ENCODE assay signal across 14 mouse cellular contexts in the genomic region with DNA sequence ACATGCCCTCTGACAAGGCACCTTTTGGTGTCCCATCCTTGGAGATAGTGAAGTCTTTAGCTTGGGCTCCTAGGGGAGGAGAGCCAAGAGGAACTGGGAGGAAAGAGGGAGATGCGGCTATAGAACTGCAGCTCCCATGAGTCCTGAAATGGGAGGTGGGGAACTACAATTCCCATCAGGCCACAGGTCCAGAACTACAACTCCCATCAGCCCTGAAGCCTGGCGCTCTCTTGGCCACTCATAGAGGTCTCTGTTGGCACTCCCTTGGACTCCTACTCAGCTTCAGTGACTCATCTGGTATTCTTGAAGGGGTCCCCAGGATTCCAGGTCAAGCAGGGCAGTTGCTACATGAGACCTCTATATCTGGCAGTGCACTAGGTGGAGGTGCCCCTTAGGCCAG. TPM values are rescaled to one million over a fixed set of nuclear protein-coding genes. Genes with fewer than 3 reads are reported as not detected.
DNase-seq lines count a peak whose midpoint lies in the region; ATAC-seq and TF ChIP-seq lines count a peak whose summit lies in the region.
"Had no signal": no experiment of that assay in that cellular context is flagged by ENCODE, and none has a peak within 500 bp of the region (broad histone marks: within the 10 kb centered on the region; RNA-seq: fewer than 3 reads in every experiment).

No protein-coding gene starts in this region.

- no peak for TF ChIP-seq CTCF in hindbrain, postnatal 0 days (IDR thresholded peaks at IDR 0.05; ENCODE audit: low read depth)

- no peak overlapping the region for H3K4me2 ChIP-seq in forebrain, embryonic 11.5 days (ENCODE audit: low read depth, low read length, severe bottlenecking)
- no peak overlapping the region for H3K4me2 ChIP-seq in hindbrain, postnatal 0 days (ENCODE audit: low read depth, low read length)
- H3K4me2 ChIP-seq: heart, embryonic 11.5 days had no signal

- H3K27ac ChIP-seq in forebrain, embryonic 11.5 days (ENCODE audit: low read depth, low read length), result no peak overlapping the region
- peak overlapping the region; percentile 75 for H3K27ac ChIP-seq in hindbrain, postnatal 0 days
- no peak overlapping the region for H3K27ac ChIP-seq in heart, embryonic 10.5 days
- H3K27ac ChIP-seq: liver, embryonic 14.5 days had no signal

- H3K36me3 ChIP-seq in forebrain, embryonic 11.5 days (ENCODE audit: control insufficient read depth, insufficient read depth, low read length), result no peaks in the 10 kb centered on the region
- H3K36me3 ChIP-seq in hindbrain, postnatal 0 days (ENCODE audit: insufficient read depth, low read length), result peaks cover 60% of the 10 kb centered on the region
- no peaks in the 10 kb centered on the region for H3K36me3 ChIP-seq in heart, embryonic 10.5 days
- H3K36me3 ChIP-seq: G1E had no signal

- DNase-seq in right cerebral cortex, adult 18-20 months, result peak; percentile 59
- no peak for DNase-seq in right cerebral cortex, postnatal 10 days (ENCODE audit: low spot score in 2 of 2)
- no peak for DNase-seq in forebrain, embryonic 11.5 days (ENCODE audit: low spot score)
- DNase-seq in hindbrain, postnatal 0 days (ENCODE audit: low spot score), result peak; percentile 65
- peak; percentile 56 for DNase-seq in retina, postnatal 1 day
- DNase-seq in heart, embryonic 10.5 days (ENCODE audit: low spot score), result no peak
- no peak for DNase-seq in adrenal gland, adult 18-20 months (ENCODE audit: low spot score in 2 of 2)
- no peak for DNase-seq in heart, postnatal 25 days (ENCODE audit: low spot score)
- DNase-seq: thymus, adult 2 months had no signal

- no peak overlapping the region for H3K9ac ChIP-seq in forebrain, embryonic 11.5 days (ENCODE audit: low read length)
- no peak overlapping the region for H3K9ac ChIP-seq in hindbrain, postnatal 0 days (replicated peaks; ENCODE audit: low read length)
- H3K9ac ChIP-seq: liver, embryonic 14.5 days had no signal

- WGBS in forebrain, embryonic 11.5 days, result 73% methylated on average over 2 of the region's 2 CpGs
- 56% methylated on average over 2 of the region's 2 CpGs for WGBS in hindbrain, postnatal 0 days
- WGBS in heart, embryonic 10.5 days, result 35% methylated on average over 2 of the region's 2 CpGs

- H3K4me1 ChIP-seq in forebrain, embryonic 11.5 days (replicated peaks; ENCODE audit: control insufficient read depth, insufficient read depth, low read length), result peaks cover 15% of the 10 kb centered on the region
- peaks cover 21% of the 10 kb centered on the region for H3K4me1 ChIP-seq in hindbrain, postnatal 0 days (ENCODE audit: insufficient read depth, low read length)
- peaks cover 25% of the 10 kb centered on the region for H3K4me1 ChIP-seq in heart, embryonic 10.5 days
- H3K4me1 ChIP-seq: megakaryocyte, embryonic 14.5 days had no signal

- intact Hi-C loops in heart, postnatal 25 days (cut with DNase I), result no loop called here

- no peaks in the 10 kb centered on the region for H3K27me3 ChIP-seq in forebrain, embryonic 11.5 days (ENCODE audit: control insufficient read depth, insufficient read depth, low read length)
- H3K27me3 ChIP-seq in hindbrain, postnatal 0 days (ENCODE audit: insufficient read depth, low read length), result no peaks in the 10 kb centered on the region
- H3K27me3 ChIP-seq in heart, embryonic 10.5 days (ENCODE audit: insufficient read depth, poor library complexity, severe bottlenecking), result peaks cover 39% of the 10 kb centered on the region

- no peaks in the 10 kb centered on the region for H3K9me3 ChIP-seq in forebrain, embryonic 11.5 days (ENCODE audit: control insufficient read depth, low read length)
- H3K9me3 ChIP-seq in hindbrain, postnatal 0 days (ENCODE audit: low read length), result no peaks in the 10 kb centered on the region
- no peaks in the 10 kb centered on the region for H3K9me3 ChIP-seq in heart, embryonic 10.5 days
- H3K9me3 ChIP-seq: G1E; megakaryocyte, embryonic 14.5 days had no signal

- H3K4me3 ChIP-seq in forebrain, embryonic 11.5 days (ENCODE audit: low read depth, low read length), result no peak overlapping the region
- H3K4me3 ChIP-seq in hindbrain, postnatal 0 days (ENCODE audit: low read length), result no peak overlapping the region
- no peak overlapping the region for H3K4me3 ChIP-seq in heart, embryonic 10.5 days
- H3K4me3 ChIP-seq: megakaryocyte, embryonic 14.5 days had no signal

- peak; percentile 28; the same call in 1 of the 2 replicates for ATAC-seq in forebrain, embryonic 11.5 days (replicated peaks; ENCODE audit: low FRiP score)
- peak; percentile 58; the same call in 1 of the 2 replicates for ATAC-seq in hindbrain, postnatal 0 days
- ATAC-seq: intestine, postnatal 0 days had no signal

RNA-seq across cellular contexts. Expression of a gene that starts 23.3 kb away (rescaled TPM):
- polyA plus RNA-seq in forebrain, embryonic 11.5 days (2014; fragmentation: Nextera tagmentation; extraction: Ambion mirVana), result not detected in 2 replicates
- total RNA-seq in hindbrain, postnatal 0 days (2014; rRNA removed), result 0.21 and 1.2 TPM in 2 replicates
- polyA plus RNA-seq in hindbrain, postnatal 0 days (2015; fragmentation: Nextera tagmentation; extraction: Ambion mirVana), result 0.28 and 0.35 TPM in 2 replicates
- polyA plus RNA-seq in heart, embryonic 10.5 days (2016; fragmentation: Nextera tagmentation; extraction: Ambion mirVana), result not detected in 2 replicates
- total RNA-seq in adrenal gland, adult 18-20 months (2021), result under 1 TPM in 1 of 2 experiments, not detected in 1; 0.17 TPM
- total RNA-seq in heart, postnatal 25 days (2021), result not detected
- total RNA-seq: G1E had no signal
- polyA plus RNA-seq: G1E; heart, embryonic 11.5 days; intestine, postnatal 0 days; liver, embryonic 14.5 days had no signal

Comparison
In these comparisons a context has a peak if more than half of its experiments do, and no peak if none do; other contexts are left out.
1. DNase-seq: peak in right cerebral cortex, adult 18-20 months (single experiment), hindbrain, postnatal 0 days (single experiment) and retina, postnatal 1 day (single experiment); none in right cerebral cortex, postnatal 10 days (0 of 2), forebrain, embryonic 11.5 days (single experiment), heart, embryonic 10.5 days (single experiment), adrenal gland, adult 18-20 months (0 of 2) and heart, postnatal 25 days (single experiment).